1 mouse cellular context compared by ENCODE assay signal in the genomic region with DNA sequence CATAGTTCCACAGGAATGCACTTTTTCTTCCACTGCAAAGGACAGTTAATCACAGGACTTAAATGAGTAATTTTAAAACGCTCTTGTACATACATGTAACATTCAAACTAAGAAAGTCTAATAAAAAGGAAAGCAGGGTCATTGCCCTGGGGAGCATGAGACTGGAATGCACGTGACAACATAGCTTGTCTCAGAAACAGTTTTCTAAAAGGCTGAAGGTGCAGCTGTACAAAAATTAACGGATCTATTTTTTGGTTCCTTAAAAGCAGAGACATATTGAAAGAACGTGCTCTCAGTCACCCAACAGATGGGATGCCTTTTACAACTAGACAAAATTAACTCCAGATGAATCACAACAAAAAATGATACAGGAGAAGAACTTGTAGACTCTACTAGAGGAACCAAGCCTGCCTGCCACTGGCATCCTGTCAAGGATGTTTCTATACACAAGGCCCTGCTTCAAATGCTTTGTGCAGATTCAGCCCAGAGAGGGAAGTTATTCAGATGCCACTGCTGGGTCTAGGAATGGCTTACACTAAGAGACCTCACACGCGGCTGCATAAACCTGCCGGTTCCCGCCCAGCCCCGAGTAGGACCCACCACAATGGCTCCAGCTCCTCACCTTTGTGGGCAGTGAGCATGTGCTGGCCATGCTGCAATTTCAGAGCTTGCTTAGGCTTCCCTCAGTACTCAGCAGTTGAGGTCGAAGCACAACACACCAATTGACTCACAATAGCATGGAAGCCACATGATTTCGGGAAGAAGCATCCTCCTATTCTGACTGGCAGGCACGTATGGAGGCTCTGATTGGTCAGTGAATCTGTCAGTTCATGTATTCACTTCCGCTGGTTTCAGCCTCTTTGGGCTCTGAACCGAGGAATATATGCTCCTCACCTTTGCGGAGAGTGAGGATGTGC.
A peak's percentile ranks its signal among the peaks of the same experiment; 100 is the strongest.
TF ChIP-seq lines count a peak whose summit lies in the region.

No protein-coding gene starts in this region.

TF ChIP-seq in MEL, 35 proteins besides CTCF, POLR2A, EP300 and RAD21:
- TF ChIP-seq BHLHE40 (IDR thresholded peaks at IDR 0.05; ENCODE audit: borderline replicate concordance, low read depth, low read length) (peak; percentile 27; the same call in 1 of the 2 replicates), MXI1 (IDR thresholded peaks at IDR 0.05; ENCODE audit: low read depth, low read length) (peak; percentile 55; the same call in 1 of the 2 replicates)
